Mouse (Mus musculus): ENCODE results near the gene Atrnl1.

Gene Atrnl1

GRCm38 (mm10) chr19:58064116-58065000 is 453.5 kb downstream of the Atrnl1 start:
- intact Hi-C loops (cut with DNase I) = no loop called here

GRCm38 (mm10) chr19:58065001-58065314 is 454.1 kb downstream of the Atrnl1 start:
- intact Hi-C loops (cut with DNase I) = no loop called here

DNA sequence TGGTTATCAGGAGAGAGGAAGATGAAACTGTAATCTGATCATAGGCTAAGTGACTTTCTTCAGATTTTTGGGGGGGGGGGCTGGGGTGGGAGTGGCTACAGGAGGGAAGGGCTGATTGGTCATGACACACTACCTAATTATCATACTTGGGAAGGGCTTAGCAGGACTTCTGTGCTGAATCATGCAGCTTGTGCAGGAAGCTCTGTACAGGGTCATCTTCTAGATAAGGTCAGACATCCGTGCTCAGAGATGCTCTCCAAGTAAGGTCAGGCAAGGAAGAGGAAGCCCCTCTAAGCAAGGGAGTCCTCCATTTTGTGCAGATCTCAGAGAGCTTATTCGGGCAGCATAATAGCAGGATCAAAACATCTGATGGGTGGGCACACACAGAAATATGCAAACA is 454.7 kb downstream of the Atrnl1 start:
- intact Hi-C loops (cut with DNase I) = no loop called here

GRCm38 (mm10) chr19:58068114-58068513 is 457.3 kb downstream of the Atrnl1 start:
- intact Hi-C loops (cut with DNase I) = no loop called here

DNA sequence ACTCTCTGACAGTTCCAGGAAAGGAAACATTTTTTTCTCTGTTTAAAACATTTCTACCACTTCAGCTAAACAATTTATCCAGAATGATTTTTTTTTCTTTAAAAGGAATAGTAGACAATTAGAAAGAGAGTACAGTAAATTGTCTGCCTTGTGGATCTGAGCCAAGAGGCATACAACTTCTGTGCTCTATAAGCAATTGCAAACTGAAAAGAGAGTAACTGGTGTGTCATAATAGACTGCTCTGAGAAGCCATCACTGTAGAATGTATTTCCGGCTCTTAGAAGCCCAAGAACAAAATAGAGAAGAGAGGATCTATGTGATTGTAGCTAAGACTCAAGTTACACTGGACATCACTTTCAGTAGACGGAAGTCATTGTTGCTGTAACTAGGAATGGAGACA is 458.1 kb downstream of the Atrnl1 start:
- intact Hi-C loops (cut with DNase I) = no loop called here

GRCm38 (mm10) chr19:58072404-58072803 is 461.6 kb downstream of the Atrnl1 start:
- intact Hi-C loops (cut with DNase I) = loop anchor here (10.0 kb wide), 1 partner anchor 392 kb away; no protein-coding TSS in a partner anchor

DNA sequence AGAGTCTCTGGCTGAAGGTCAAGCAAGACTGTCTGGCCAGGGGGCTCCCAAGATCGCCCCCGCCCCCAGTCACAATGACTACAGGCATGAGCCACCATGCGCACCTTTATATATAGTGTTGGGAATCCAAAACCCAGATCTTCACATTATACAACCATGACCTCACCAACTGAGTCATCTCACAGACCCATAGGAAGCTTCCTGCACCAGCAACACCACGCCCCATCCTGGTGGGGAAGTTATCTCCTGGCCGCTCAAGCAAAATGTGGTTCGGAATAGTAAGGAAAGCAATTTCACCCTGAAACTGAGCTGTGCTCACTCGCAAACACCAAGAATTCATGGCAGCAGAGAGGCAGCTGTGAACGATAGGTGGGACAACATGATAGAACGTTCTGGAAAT is 462.0 kb downstream of the Atrnl1 start:
- intact Hi-C loops (cut with DNase I) = loop anchor here (10.0 kb wide), 1 partner anchor 392 kb away; no protein-coding TSS in a partner anchor

- intact Hi-C loops (cut with DNase I) = loop anchor here (10.0 kb wide), 1 partner anchor 390 kb away; no protein-coding TSS in a partner anchor
Measured at GRCm38 (mm10) chr19:58075252-58075651, 464.4 kb downstream of the Atrnl1 start.

GRCm38 (mm10) chr19:58076961-58077371 is 466.1 kb downstream of the Atrnl1 start:
- intact Hi-C loops (cut with DNase I) = loop anchor here (10.0 kb wide), 1 partner anchor 388 kb away; no protein-coding TSS in a partner anchor

- intact Hi-C loops (cut with DNase I) = loop anchor here (10.0 kb wide), 1 partner anchor 387 kb away; no protein-coding TSS in a partner anchor
Measured at GRCm38 (mm10) chr19:58077529-58078070, 466.8 kb downstream of the Atrnl1 start.

DNA sequence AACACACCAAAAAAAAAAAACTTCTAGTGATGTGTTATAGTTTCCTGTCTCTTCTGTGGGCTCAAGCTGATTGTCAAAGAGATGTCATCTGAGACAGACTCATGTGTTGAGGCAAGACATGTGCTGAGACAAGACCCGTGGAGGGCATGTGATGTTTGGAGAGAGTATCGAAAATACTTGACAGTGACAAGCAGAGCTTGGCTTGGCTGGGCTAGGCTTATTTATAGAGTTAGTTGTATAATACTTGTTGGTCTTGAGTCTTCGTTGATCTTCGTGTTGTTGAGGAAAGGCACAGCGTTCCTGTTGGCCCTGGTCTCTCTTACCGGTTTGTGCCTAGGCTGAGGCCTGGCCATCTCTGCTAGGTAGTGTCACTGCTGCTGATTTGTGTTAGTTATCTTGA is 469.3 kb downstream of the Atrnl1 start:
- intact Hi-C loops (cut with DNase I) = no loop called here

GRCm38 (mm10) chr19:58082751-58083150 is 471.9 kb downstream of the Atrnl1 start:
- intact Hi-C loops (cut with DNase I) = no loop called here

- intact Hi-C loops (cut with DNase I) = no loop called here
Measured at GRCm38 (mm10) chr19:58084826-58085225, 474.0 kb downstream of the Atrnl1 start.

GRCm38 (mm10) chr19:58086734-58087133 is 475.9 kb downstream of the Atrnl1 start:
- intact Hi-C loops (cut with DNase I) = no loop called here

DNA sequence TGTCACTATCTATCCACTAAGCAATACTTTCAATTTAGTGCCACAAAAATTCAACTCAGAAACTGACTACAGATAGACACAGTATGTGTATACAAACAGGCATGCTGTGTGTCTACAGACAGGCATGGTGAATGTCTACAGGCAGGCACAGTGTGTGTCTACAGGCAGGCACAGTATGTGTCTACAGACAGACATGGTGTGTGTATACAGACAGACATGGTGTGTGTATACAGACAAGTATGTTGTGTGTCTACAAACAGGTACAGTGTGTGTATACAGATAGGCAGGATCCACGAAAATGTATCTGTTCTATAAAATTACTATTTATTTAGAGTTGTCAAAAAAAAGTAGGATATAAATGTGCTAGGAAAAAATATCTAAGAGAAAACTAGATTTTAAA is 477.1 kb downstream of the Atrnl1 start:
- intact Hi-C loops (cut with DNase I) = no loop called here

DNA sequence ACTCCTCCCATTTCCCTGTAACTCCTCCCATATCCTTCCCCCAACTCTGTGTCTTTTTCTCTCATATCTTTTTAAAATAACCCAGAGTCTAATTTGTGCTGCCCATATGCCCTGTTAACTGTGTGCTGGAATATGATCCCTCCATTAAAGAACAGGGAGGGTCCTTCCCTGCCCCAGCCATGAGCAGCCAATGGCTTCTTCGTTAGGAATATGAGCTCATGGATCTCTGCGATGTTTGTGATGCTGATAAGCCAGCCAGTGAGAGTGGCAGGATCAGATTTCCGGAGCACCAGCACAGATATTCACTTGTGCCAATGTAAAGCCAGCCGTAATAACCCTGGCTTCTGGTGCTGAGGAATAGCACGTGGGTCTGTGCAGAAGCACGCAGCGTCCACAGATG is 477.6 kb downstream of the Atrnl1 start:
- intact Hi-C loops (cut with DNase I) = no loop called here

- intact Hi-C loops (cut with DNase I) = no loop called here
Measured at GRCm38 (mm10) chr19:58091911-58092310, 481.1 kb downstream of the Atrnl1 start.

GRCm38 (mm10) chr19:58094781-58095543 is 484.1 kb downstream of the Atrnl1 start:
- intact Hi-C loops (cut with DNase I) = no loop called here

- intact Hi-C loops (cut with DNase I) = no loop called here
Measured at GRCm38 (mm10) chr19:58095776-58096175, 484.9 kb downstream of the Atrnl1 start.

DNA sequence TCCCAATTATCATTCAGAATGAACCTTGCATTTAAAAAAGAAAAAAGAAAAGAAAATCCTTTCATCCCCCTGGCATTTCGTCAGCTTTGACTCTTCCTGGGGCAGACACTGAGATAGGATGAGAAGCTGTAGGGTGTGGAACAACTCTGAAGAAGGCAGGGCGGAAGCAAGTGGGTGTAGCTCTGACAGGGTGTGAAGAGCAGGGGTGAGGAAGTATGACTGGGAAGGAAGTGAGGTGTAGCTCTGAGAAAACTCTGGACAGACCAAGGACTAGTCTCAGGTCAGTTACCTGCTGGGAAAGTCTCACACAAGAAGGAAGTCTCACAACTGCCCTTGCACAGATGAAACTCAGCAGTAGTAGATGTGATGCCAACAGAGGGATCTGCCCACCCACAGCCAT is 486.4 kb downstream of the Atrnl1 start:
- intact Hi-C loops (cut with DNase I) = no loop called here

GRCm38 (mm10) chr19:58099539-58099938 is 488.7 kb downstream of the Atrnl1 start:
- intact Hi-C loops (cut with DNase I) = no loop called here

GRCm38 (mm10) chr19:58100381-58100780 is 489.5 kb downstream of the Atrnl1 start:
- intact Hi-C loops (cut with DNase I) = no loop called here

All from adrenal gland (tissue).